Mouse (Mus musculus) heart, postnatal 14 days (tissue): ENCODE data around the gene Taar7b. TPM values are rescaled to one million over a fixed set of nuclear protein-coding genes. Genes with fewer than 3 reads are reported as not detected.

Experiments
- DNase-seq, 2 experiments: peaks; one replicate each; pipeline ENCODE4 v3.0.0; 2021 to 2022
- intact Hi-C: fragments of 180-260 bp; cut with DNase I; formaldehyde crosslinking; loops from one replicate; pipeline ENCODE4 v1.15.1; 2025
- total RNA-seq, 2 experiments: library from RNA; stranded (reverse); gene quantifications; 2 replicates each; pipeline ENCODE4 v1.2.3; 2021

Gene Taar7b
- total RNA-seq, 2 experiments from 2014 or later: not detected

GRCm38 (mm10) chr10:24049210-24049609, 49.5 kb downstream of the Taar7b start, which contains the start of gene Taar7f:
Gene Taar7f, plus strand, starts transcription at chr10:24049510.
- DNase-seq: no peak
- intact Hi-C loops: no loop called here

Other genes starting within 250 kb of the Taar7b start
- gene Rps12, start 212.7 kb upstream of the Taar7b start, total RNA-seq: 100 to 1,000 TPM; 219 to 226 TPM
- 1 to 10 TPM; 9.2 to 9.4 TPM for gene Slc18b1, start 203.0 kb upstream of the Taar7b start, total RNA-seq
- not detected for gene Vnn3, start 148.5 kb upstream of the Taar7b start, total RNA-seq
- gene Vnn1, start 105.3 kb upstream of the Taar7b start, total RNA-seq: 1 to 10 TPM; 1.1 TPM
- not detected for gene Taar1, start 79.6 kb upstream of the Taar7b start, total RNA-seq
- not detected for gene Taar2, start 61.4 kb upstream of the Taar7b start, total RNA-seq
- gene Taar3, start 50.4 kb upstream of the Taar7b start, total RNA-seq: not detected
- gene Taar4, start 39.4 kb upstream of the Taar7b start, total RNA-seq: not detected
- gene Taar5, start 29.2 kb upstream of the Taar7b start, total RNA-seq: not detected
- gene Taar6, start 14.3 kb upstream of the Taar7b start, total RNA-seq: not detected
- not detected for gene Taar7a, start 6.5 kb upstream of the Taar7b start, total RNA-seq
- not detected for gene Taar7d, start 27.3 kb downstream of the Taar7b start, total RNA-seq
- not detected for gene Taar7e, start 37.7 kb downstream of the Taar7b start, total RNA-seq
- gene Taar7f, start 49.6 kb downstream of the Taar7b start, total RNA-seq: not detected
- gene Taar8a, start 76.6 kb downstream of the Taar7b start, total RNA-seq: not detected
- not detected for gene Taar8b, start 92.4 kb downstream of the Taar7b start, total RNA-seq
- gene Taar8c, start 102.0 kb downstream of the Taar7b start, total RNA-seq: not detected
- not detected for gene Taar9, start 109.6 kb downstream of the Taar7b start, total RNA-seq
- gene Stx7, start 149.4 kb downstream of the Taar7b start, total RNA-seq: 10 to 100 TPM; 41.4 to 42.7 TPM
- gene Moxd1, start 223.6 kb downstream of the Taar7b start, total RNA-seq: under 1 TPM; 0.46 to 0.86 TPM